Mouse (Mus musculus) frontal cortex, postnatal 14 days (tissue): ENCODE measurements around the gene Mgat5.

Experiments
- DNase-seq, 2 experiments: peaks; one replicate each; pipeline ENCODE4 v3.0.0; 2022; ENCODE audit warnings: low spot score in 2 of 2

Mgat5 gene

GRCm38 (mm10) chr1:127306024-127306771 is 101.4 kb downstream of the Mgat5 start:
- DNase-seq: no peak

GRCm38 (mm10) chr1:127307361-127307760 is 102.5 kb downstream of the Mgat5 start:
- no peak for DNase-seq

GRCm38 (mm10) chr1:127308207-127308725 is 103.5 kb downstream of the Mgat5 start:
- DNase-seq: no peak

GRCm38 (mm10) chr1:127308989-127309701 is 104.3 kb downstream of the Mgat5 start:
- no peak for DNase-seq

GRCm38 (mm10) chr1:127310011-127310410 is 105.2 kb downstream of the Mgat5 start:
- no peak for DNase-seq

- no peak for DNase-seq
Measured at GRCm38 (mm10) chr1:127310703-127311102, 105.9 kb downstream of the Mgat5 start.

- no peak for DNase-seq
Measured at GRCm38 (mm10) chr1:127313652-127314350, 109.0 kb downstream of the Mgat5 start.

GRCm38 (mm10) chr1:127315763-127316627 is 111.2 kb downstream of the Mgat5 start:
- no peak for DNase-seq

- no peak for DNase-seq
Measured at GRCm38 (mm10) chr1:127316651-127317050, 111.8 kb downstream of the Mgat5 start.

GRCm38 (mm10) chr1:127317541-127317940 is 112.7 kb downstream of the Mgat5 start:
- DNase-seq: no peak

- no peak for DNase-seq
Measured at GRCm38 (mm10) chr1:127318486-127318885, 113.7 kb downstream of the Mgat5 start.

- DNase-seq: no peak
Measured at GRCm38 (mm10) chr1:127319768-127320167, 115.0 kb downstream of the Mgat5 start.

GRCm38 (mm10) chr1:127320956-127321355 is 116.1 kb downstream of the Mgat5 start:
- no peak for DNase-seq

GRCm38 (mm10) chr1:127321638-127322037 is 116.8 kb downstream of the Mgat5 start:
- DNase-seq: no peak

- DNase-seq: no peak
Measured at GRCm38 (mm10) chr1:127322169-127322805, 117.5 kb downstream of the Mgat5 start.

- no peak for DNase-seq
Measured at GRCm38 (mm10) chr1:127325601-127326198, 120.9 kb downstream of the Mgat5 start.

- DNase-seq: no peak
Measured at GRCm38 (mm10) chr1:127327773-127328172, 123.0 kb downstream of the Mgat5 start.

- no peak for DNase-seq
Measured at GRCm38 (mm10) chr1:127328354-127328875, 123.6 kb downstream of the Mgat5 start.

- DNase-seq: no peak
Measured at GRCm38 (mm10) chr1:127329810-127330209, 125.0 kb downstream of the Mgat5 start.

- no peak for DNase-seq
Measured at GRCm38 (mm10) chr1:127337740-127338139, 132.9 kb downstream of the Mgat5 start.
